Mouse (Mus musculus): ENCODE results near the gene Copg1.
A peak's percentile ranks its signal among the peaks of the same experiment; 100 is the strongest.

DNA sequence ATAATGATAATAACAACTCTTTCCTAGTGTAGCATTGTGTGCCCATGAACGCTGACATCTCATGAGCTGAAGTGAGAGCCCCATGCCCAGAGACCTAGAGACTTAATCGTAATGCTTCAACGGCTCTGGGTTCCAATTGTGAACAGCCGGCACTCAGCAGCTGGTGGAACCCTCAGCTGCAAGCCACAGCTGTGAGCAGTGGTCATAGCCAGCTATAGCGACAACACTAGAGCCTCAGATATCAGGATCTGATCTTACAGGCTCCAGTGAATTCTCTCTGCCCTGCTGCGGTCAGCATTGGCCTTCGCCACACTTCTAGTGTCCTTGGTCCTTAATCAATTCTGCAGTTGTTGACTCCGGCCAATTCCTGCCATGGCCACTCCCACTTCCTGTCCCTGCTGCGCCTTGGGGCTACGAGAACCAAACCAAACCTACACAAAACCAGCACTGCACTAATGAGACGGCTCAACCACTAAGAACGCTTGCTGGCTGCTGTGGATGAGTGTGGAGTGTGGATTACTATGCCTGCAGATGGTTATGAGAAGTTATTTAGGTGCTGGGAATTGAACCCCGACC is 11.5 kb upstream of the Copg1 start:
- TF ChIP-seq POLR2A (IDR thresholded peaks at IDR 0.05; ENCODE audit: insufficient read depth, low read depth, low read length): peak; percentile 17; the same call in 1 of the 2 replicates
- TF ChIP-seq CTCF (IDR thresholded peaks at IDR 0.05): no peak
